Mouse (Mus musculus): Measurements from ENCODE around the gene Psmb9. TPM values are rescaled to one million over a fixed set of nuclear protein-coding genes. Genes with fewer than 3 reads are reported as not detected.

Psmb9 gene
- polyA plus RNA-seq, 1 experiment = 3.8 TPM

- H3K27ac ChIP-seq (ENCODE audit: insufficient read depth, low read length) = no peak overlapping the region
- H3K4me1 ChIP-seq (ENCODE audit: control insufficient read depth, insufficient read depth, low read length) = no peaks in the 10 kb centered on the region
- no peak overlapping the region for H3K4me3 ChIP-seq (ENCODE audit: insufficient read depth, low read length)
- no peak for TF ChIP-seq CTCF (IDR thresholded peaks at IDR 0.05; ENCODE audit: extremely low read depth, insufficient read depth, low read length)
- no peak for TF ChIP-seq POLR2A (IDR thresholded peaks at IDR 0.05; ENCODE audit: extremely low read depth, insufficient read depth, low read length)
Measured at GRCm38 (mm10) chr17:34207456-34207855, 19.9 kb upstream of the Psmb9 start.

- no peaks in the 10 kb centered on the region for H3K4me1 ChIP-seq (ENCODE audit: control insufficient read depth, insufficient read depth, low read length)
- no peak for TF ChIP-seq CTCF (IDR thresholded peaks at IDR 0.05; ENCODE audit: extremely low read depth, insufficient read depth, low read length)
- TF ChIP-seq POLR2A (IDR thresholded peaks at IDR 0.05; ENCODE audit: extremely low read depth, insufficient read depth, low read length) = no peak
- H3K27ac ChIP-seq (ENCODE audit: insufficient read depth, low read length) = no peak overlapping the region
- no peak overlapping the region for H3K4me3 ChIP-seq (ENCODE audit: insufficient read depth, low read length)
Measured at GRCm38 (mm10) chr17:34206731-34207130, 19.2 kb upstream of the Psmb9 start.

GRCm38 (mm10) chr17:34205746-34206176, 18.2 kb upstream of the Psmb9 start:
- peak overlapping the region; percentile 89; the same call in 1 of the 2 replicates for H3K4me3 ChIP-seq (ENCODE audit: insufficient read depth, low read length)
- TF ChIP-seq CTCF (IDR thresholded peaks at IDR 0.05; ENCODE audit: extremely low read depth, insufficient read depth, low read length) = peak; percentile 37
- no peak for TF ChIP-seq POLR2A (IDR thresholded peaks at IDR 0.05; ENCODE audit: extremely low read depth, insufficient read depth, low read length)
- no peak overlapping the region for H3K27ac ChIP-seq (ENCODE audit: insufficient read depth, low read length)
- H3K4me1 ChIP-seq (ENCODE audit: control insufficient read depth, insufficient read depth, low read length) = no peaks in the 10 kb centered on the region

- Histone ChIP-seq H3K27ac (ENCODE audit: insufficient read depth, low read length) (no peak overlapping the region), H3K4me1 (ENCODE audit: control insufficient read depth, insufficient read depth, low read length) (no peaks in the 10 kb centered on the region), H3K4me3 (ENCODE audit: insufficient read depth, low read length) (peak overlapping the region; percentile 89)
- TF ChIP-seq POLR2A (IDR thresholded peaks at IDR 0.05; ENCODE audit: extremely low read depth, insufficient read depth, low read length) = no peak
- TF ChIP-seq CTCF (IDR thresholded peaks at IDR 0.05; ENCODE audit: extremely low read depth, insufficient read depth, low read length) = no peak
Measured at GRCm38 (mm10) chr17:34205021-34205745, 17.6 kb upstream of the Psmb9 start.

- TF ChIP-seq POLR2A (IDR thresholded peaks at IDR 0.05; ENCODE audit: extremely low read depth, insufficient read depth, low read length) = no peak
- peak; percentile 64 for TF ChIP-seq CTCF (IDR thresholded peaks at IDR 0.05; ENCODE audit: extremely low read depth, insufficient read depth, low read length)
- H3K27ac ChIP-seq (ENCODE audit: insufficient read depth, low read length) = no peak overlapping the region
- no peaks in the 10 kb centered on the region for H3K4me1 ChIP-seq (ENCODE audit: control insufficient read depth, insufficient read depth, low read length)
- H3K4me3 ChIP-seq (ENCODE audit: insufficient read depth, low read length) = peak overlapping the region; percentile 89
Measured at GRCm38 (mm10) chr17:34204303-34205010, 16.9 kb upstream of the Psmb9 start.

- TF ChIP-seq POLR2A (IDR thresholded peaks at IDR 0.05; ENCODE audit: extremely low read depth, insufficient read depth, low read length) (no peak), CTCF (IDR thresholded peaks at IDR 0.05; ENCODE audit: extremely low read depth, insufficient read depth, low read length) (no peak)
- H3K27ac ChIP-seq (ENCODE audit: insufficient read depth, low read length) = no peak within 1 kb of the TSS
- H3K4me3 ChIP-seq (ENCODE audit: insufficient read depth, low read length) = peak within 1 kb of the TSS; percentile 89
- H3K4me1 ChIP-seq (ENCODE audit: control insufficient read depth, insufficient read depth, low read length) = no peaks in the 10 kb centered on the region; the same call in 1 of the 2 replicates
Measured at GRCm38 (mm10) chr17:34203444-34203843, 15.9 kb upstream of the Psmb9 start, which contains the start of gene Tap2. Gene Tap2 (plus strand): TSS chr17:34203527.

- H3K4me3 ChIP-seq (ENCODE audit: insufficient read depth, low read length) = no peak overlapping the region
- TF ChIP-seq POLR2A (IDR thresholded peaks at IDR 0.05; ENCODE audit: extremely low read depth, insufficient read depth, low read length) (no peak), CTCF (IDR thresholded peaks at IDR 0.05; ENCODE audit: extremely low read depth, insufficient read depth, low read length) (no peak)
- no peak overlapping the region for H3K27ac ChIP-seq (ENCODE audit: insufficient read depth, low read length)
- no peaks in the 10 kb centered on the region; the same call in 1 of the 2 replicates for H3K4me1 ChIP-seq (ENCODE audit: control insufficient read depth, insufficient read depth, low read length)
Measured at GRCm38 (mm10) chr17:34202760-34203442, 15.3 kb upstream of the Psmb9 start.

- TF ChIP-seq POLR2A (IDR thresholded peaks at IDR 0.05; ENCODE audit: extremely low read depth, insufficient read depth, low read length) (no peak), CTCF (IDR thresholded peaks at IDR 0.05; ENCODE audit: extremely low read depth, insufficient read depth, low read length) (no peak)
- H3K27ac ChIP-seq (ENCODE audit: insufficient read depth, low read length) = no peak overlapping the region
- H3K4me3 ChIP-seq (ENCODE audit: insufficient read depth, low read length) = no peak overlapping the region
- no peaks in the 10 kb centered on the region; the same call in 1 of the 2 replicates for H3K4me1 ChIP-seq (ENCODE audit: control insufficient read depth, insufficient read depth, low read length)
Measured at GRCm38 (mm10) chr17:34201506-34202055, 14.0 kb upstream of the Psmb9 start.

Data from cortical plate, adult 2 months (tissue).